Mouse (Mus musculus): ENCODE measurements around the gene Wdr63. TPM values are rescaled to one million over a fixed set of nuclear protein-coding genes. Genes with fewer than 3 reads are reported as not detected.

Gene Wdr63
- total and polyA plus RNA-seq, 2 experiments from 2014 or later: 1.1 to 1.3 TPM

- Histone ChIP-seq H3K36me3 (ENCODE audit: insufficient read depth, low read length) (no peaks in the 10 kb centered on the region), H3K9ac (replicated peaks; ENCODE audit: low read length, poor library complexity, severe bottlenecking) (no peak overlapping the region), H3K4me1 (ENCODE audit: insufficient read depth, low read length) (no peaks in the 10 kb centered on the region), H3K9me3 (ENCODE audit: low read length) (no peaks in the 10 kb centered on the region), H3K27ac (ENCODE audit: low read depth, low read length) (no peak overlapping the region), H3K4me3 (ENCODE audit: low read depth, low read length) (no peak overlapping the region), H3K4me2 (ENCODE audit: low read depth, low read length, poor library complexity, severe bottlenecking) (no peak overlapping the region), H3K27me3 (ENCODE audit: insufficient read depth, low read length) (no peaks in the 10 kb centered on the region; the same call in 1 of the 2 replicates)
- no peak for ATAC-seq (ENCODE audit: low FRiP score)
- DNase-seq (ENCODE audit: low spot score): peak; percentile 42
- WGBS: 22% methylated on average over 15 of the region's 15 CpGs
- TF ChIP-seq CTCF (IDR thresholded peaks at IDR 0.05): no peak
These were observed 60.2 kb downstream of the Wdr63 start for GRCm38 (mm10) chr3:146047704-146048207.

- Histone ChIP-seq H3K9ac (replicated peaks; ENCODE audit: low read length, poor library complexity, severe bottlenecking) (no peak overlapping the region), H3K4me1 (ENCODE audit: insufficient read depth, low read length) (no peaks in the 10 kb centered on the region), H3K4me3 (ENCODE audit: low read depth, low read length) (no peak overlapping the region), H3K27ac (ENCODE audit: low read depth, low read length) (no peak overlapping the region), H3K36me3 (ENCODE audit: insufficient read depth, low read length) (no peaks in the 10 kb centered on the region), H3K9me3 (ENCODE audit: low read length) (no peaks in the 10 kb centered on the region), H3K27me3 (ENCODE audit: insufficient read depth, low read length) (no peaks in the 10 kb centered on the region; the same call in 1 of the 2 replicates), H3K4me2 (ENCODE audit: low read depth, low read length, poor library complexity, severe bottlenecking) (no peak overlapping the region)
- no peak for ATAC-seq (ENCODE audit: low FRiP score)
- TF ChIP-seq CTCF (IDR thresholded peaks at IDR 0.05): no peak
- 85% methylated on average over 11 of the region's 11 CpGs for WGBS
- DNase-seq (ENCODE audit: low spot score): no peak
These were observed 61.9 kb downstream of the Wdr63 start for GRCm38 (mm10) chr3:146046076-146046475.

- WGBS: 57% methylated on average over 11 of the region's 11 CpGs
These were observed 63.0 kb downstream of the Wdr63 start for GRCm38 (mm10) chr3:146044977-146045376.

GRCm38 (mm10) chr3:146041382-146041781 lies 66.5 kb downstream of the Wdr63 start:
- H3K4me3 ChIP-seq (ENCODE audit: low read depth, low read length): no peak overlapping the region
- DNase-seq (ENCODE audit: low spot score) (no peak), ATAC-seq (ENCODE audit: low FRiP score) (no peak)
- no peaks in the 10 kb centered on the region for H3K4me1 ChIP-seq (ENCODE audit: insufficient read depth, low read length)
- no peaks in the 10 kb centered on the region for H3K9me3 ChIP-seq (ENCODE audit: low read length)
- 95% methylated on average over 11 of the region's 11 CpGs for WGBS
- H3K27ac ChIP-seq (ENCODE audit: low read depth, low read length): no peak overlapping the region
- H3K9ac ChIP-seq (replicated peaks; ENCODE audit: low read length, poor library complexity, severe bottlenecking): no peak overlapping the region
- no peaks in the 10 kb centered on the region for H3K27me3 ChIP-seq (ENCODE audit: insufficient read depth, low read length)
- no peak overlapping the region for H3K4me2 ChIP-seq (ENCODE audit: low read depth, low read length, poor library complexity, severe bottlenecking)
- no peak for TF ChIP-seq CTCF (IDR thresholded peaks at IDR 0.05)
- H3K36me3 ChIP-seq (ENCODE audit: insufficient read depth, low read length): no peaks in the 10 kb centered on the region

More at GRCm38 (mm10) chr3:146044977-146045376, 63.0 kb downstream of the Wdr63 start:
- H3K4me3 ChIP-seq (ENCODE audit: low read depth, low read length): no peak overlapping the region
- TF ChIP-seq CTCF (IDR thresholded peaks at IDR 0.05): no peak
- no peak for ATAC-seq (ENCODE audit: low FRiP score)
- DNase-seq (ENCODE audit: low spot score): no peak
- no peak overlapping the region for H3K9ac ChIP-seq (replicated peaks; ENCODE audit: low read length, poor library complexity, severe bottlenecking)
- H3K4me1 ChIP-seq (ENCODE audit: insufficient read depth, low read length): no peaks in the 10 kb centered on the region
- H3K27ac ChIP-seq (ENCODE audit: low read depth, low read length): no peak overlapping the region
- H3K36me3 ChIP-seq (ENCODE audit: insufficient read depth, low read length): no peaks in the 10 kb centered on the region
- no peaks in the 10 kb centered on the region; the same call in 1 of the 2 replicates for H3K27me3 ChIP-seq (ENCODE audit: insufficient read depth, low read length)
- no peak overlapping the region for H3K4me2 ChIP-seq (ENCODE audit: low read depth, low read length, poor library complexity, severe bottlenecking)
- no peaks in the 10 kb centered on the region for H3K9me3 ChIP-seq (ENCODE audit: low read length)

GRCm38 (mm10) chr3:146039132-146039903 lies 68.6 kb downstream of the Wdr63 start:
- WGBS: 49% methylated on average over 12 of the region's 12 CpGs
- no peaks in the 10 kb centered on the region for H3K9me3 ChIP-seq (ENCODE audit: low read length)
- ATAC-seq (ENCODE audit: low FRiP score) (no peak), DNase-seq (ENCODE audit: low spot score) (no peak)
- no peak for TF ChIP-seq CTCF (IDR thresholded peaks at IDR 0.05)
- H3K4me1 ChIP-seq (ENCODE audit: insufficient read depth, low read length): no peaks in the 10 kb centered on the region
- no peak overlapping the region for H3K4me3 ChIP-seq (ENCODE audit: low read depth, low read length)
- H3K27me3 ChIP-seq (ENCODE audit: insufficient read depth, low read length): no peaks in the 10 kb centered on the region
- no peak overlapping the region for H3K27ac ChIP-seq (ENCODE audit: low read depth, low read length)
- H3K36me3 ChIP-seq (ENCODE audit: insufficient read depth, low read length): no peaks in the 10 kb centered on the region
- H3K4me2 ChIP-seq (ENCODE audit: low read depth, low read length, poor library complexity, severe bottlenecking): no peak overlapping the region
- no peak overlapping the region for H3K9ac ChIP-seq (replicated peaks; ENCODE audit: low read length, poor library complexity, severe bottlenecking)

- no peaks in the 10 kb centered on the region for H3K36me3 ChIP-seq (ENCODE audit: insufficient read depth, low read length)
- no peaks in the 10 kb centered on the region for H3K4me1 ChIP-seq (ENCODE audit: insufficient read depth, low read length)
- H3K27ac ChIP-seq (ENCODE audit: low read depth, low read length): no peak overlapping the region
- H3K9me3 ChIP-seq (ENCODE audit: low read length): no peaks in the 10 kb centered on the region
- no peak for DNase-seq (ENCODE audit: low spot score)
- no peaks in the 10 kb centered on the region for H3K27me3 ChIP-seq (ENCODE audit: insufficient read depth, low read length)
- no peak overlapping the region for H3K4me3 ChIP-seq (ENCODE audit: low read depth, low read length)
- TF ChIP-seq CTCF (IDR thresholded peaks at IDR 0.05): no peak
- 25% methylated on average over 15 of the region's 15 CpGs for WGBS
- no peak for ATAC-seq (ENCODE audit: low FRiP score)
- H3K4me2 ChIP-seq (ENCODE audit: low read depth, low read length, poor library complexity, severe bottlenecking): no peak overlapping the region
- no peak overlapping the region for H3K9ac ChIP-seq (replicated peaks; ENCODE audit: low read length, poor library complexity, severe bottlenecking)
These were observed 70.0 kb downstream of the Wdr63 start for GRCm38 (mm10) chr3:146037906-146038305.

Measured in midbrain, postnatal 0 days (tissue).